Mouse (Mus musculus): Measurements from ENCODE around the gene Arl6ip4.

GRCm38 (mm10) chr5:124102326-124102725 lies 13.6 kb upstream of the Arl6ip4 start:
- TF ChIP-seq CTCF (IDR thresholded peaks at IDR 0.05; ENCODE audit: low read depth, low read length), result no peak
- no peak for TF ChIP-seq POLR2A (IDR thresholded peaks at IDR 0.05; ENCODE audit: insufficient read depth, low read length)
